Mouse (Mus musculus) limb, embryonic 11.5 days (tissue): ENCODE data around the gene Pcbp2. TPM values are rescaled to one million over a fixed set of nuclear protein-coding genes. Genes with fewer than 3 reads are reported as not detected.

Experiments used
- ATAC-seq: fragments of 200-750 bp; cut with Nextera tagmentation; 2 replicates; pipeline ENCODE4 v1.8.0; 2017; ENCODE audit warnings: low read depth; ENCODE audit not compliant: insufficient number of reproducible peaks, low FRiP score, low TSS enrichment
- DNase-seq: peaks from one replicate; pipeline ENCODE4 v3.0.0-alpha.2; 2015; ENCODE audit warnings: low spot score
- H3K27ac ChIP-seq: fragments of 300-500 bp; sonication (generic); replicated peaks from 2 replicates; pipeline ENCODE4 v1.5.1; 2014; ENCODE audit warnings: low read depth, mild to moderate bottlenecking, low read length
- H3K27me3 ChIP-seq: fragments of 300-500 bp; sonication (generic); 2 replicates; pipeline ENCODE4 v1.6.1; 2014; ENCODE audit warnings: mild to moderate bottlenecking, low read length, mixed read lengths; ENCODE audit not compliant: control insufficient read depth, insufficient read depth
- H3K36me3 ChIP-seq: fragments of 300-500 bp; sonication (generic); 2 replicates; pipeline ENCODE4 v1.6.1; 2014; ENCODE audit warnings: mild to moderate bottlenecking, low read length, moderate library complexity, mixed read lengths; ENCODE audit not compliant: control insufficient read depth, insufficient read depth
- H3K4me1 ChIP-seq: fragments of 300-500 bp; sonication (generic); 2 replicates; pipeline ENCODE4 v1.6.1; 2014; ENCODE audit warnings: low read length, mixed read lengths; ENCODE audit not compliant: control insufficient read depth, insufficient read depth
- H3K4me2 ChIP-seq: fragments of 300-500 bp; sonication (generic); 2 replicates; pipeline ENCODE4 v1.6.1; 2014; ENCODE audit warnings: low read depth, mild to moderate bottlenecking, moderate library complexity; ENCODE audit not compliant: severe bottlenecking
- H3K4me3 ChIP-seq: fragments of 300-500 bp; sonication (generic); 2 replicates; pipeline ENCODE4 v1.5.1; 2014; ENCODE audit warnings: low read depth, low read length
- H3K9ac ChIP-seq: fragments of 300-500 bp; sonication (generic); 2 replicates; pipeline ENCODE4 v1.6.1; 2014; ENCODE audit warnings: mild to moderate bottlenecking, low read length
- H3K9me3 ChIP-seq: fragments of 300-500 bp; sonication (generic); 2 replicates; pipeline ENCODE4 v1.6.1; 2016; ENCODE audit warnings: low read length; ENCODE audit not compliant: control insufficient read depth
- WGBS: fragments of 180-500 bp; shearing (Covaris S2); extraction: QIAGEN DNeasy Blood & Tissue Kit; methylation state at CpG from one replicate; pipeline ENCODE4 v1.1.7; 2014; 5-methylcytosine and 5-hydroxymethylcytosine counted together
- polyA plus RNA-seq: library from polyadenylated mRNA; unstranded; fragments of >200 nt; fragmentation: Nextera tagmentation; extraction: Ambion mirVana; gene quantifications from 2 replicates; pipeline ENCODE4 v1.2.1, GENCODE M21; 2014

Gene Pcbp2
- polyA plus RNA-seq, 1 experiment from 2014 or later: 287 TPM

GRCm38 (mm10) chr15:102458904-102459317 is 11.4 kb upstream of the Pcbp2 start, which contains the start of gene Prr13:
Prr13 (plus strand) TSS chr15:102459028.
- ATAC-seq: peak; percentile 71; the same call in 1 of the 2 replicates
- under 1% methylated on average over 19 of the region's 19 CpGs for WGBS
- H3K9ac ChIP-seq: peak within 1 kb of the TSS; percentile 24
- H3K9me3 ChIP-seq: no peaks in the 10 kb centered on the region
- peak within 1 kb of the TSS; percentile 42 for H3K4me3 ChIP-seq
- peak; percentile 89 for DNase-seq
- peak within 1 kb of the TSS; percentile 51 for H3K4me2 ChIP-seq
- no peaks in the 10 kb centered on the region for H3K36me3 ChIP-seq
- no peaks in the 10 kb centered on the region for H3K4me1 ChIP-seq
- H3K27me3 ChIP-seq: no peaks in the 10 kb centered on the region
- no peak within 1 kb of the TSS for H3K27ac ChIP-seq

DNA sequence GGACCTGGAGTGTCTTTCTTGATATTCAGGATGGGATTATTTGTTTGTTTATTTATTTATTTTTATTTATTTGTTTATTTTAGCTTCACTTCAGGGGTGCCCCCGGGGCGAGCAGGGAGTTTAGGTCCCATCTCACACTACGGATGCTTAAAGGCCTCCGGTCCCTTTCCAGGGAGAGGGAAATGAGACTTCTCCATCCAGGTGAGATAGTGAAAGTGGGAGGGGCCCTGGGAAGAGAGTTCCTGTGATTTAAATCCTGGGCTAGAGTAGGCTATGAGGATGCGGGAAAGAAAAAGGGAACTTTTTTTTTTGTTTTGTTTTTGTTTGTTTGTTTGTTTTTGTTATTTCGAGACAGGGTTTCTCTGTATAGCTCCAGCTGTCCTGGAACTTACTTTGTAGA is 11.0 kb upstream of the Pcbp2 start:
- Histone ChIP-seq H3K4me2 (peak overlapping the region; percentile 51), H3K36me3 (no peaks in the 10 kb centered on the region), H3K27me3 (no peaks in the 10 kb centered on the region), H3K9me3 (no peaks in the 10 kb centered on the region), H3K9ac (peak overlapping the region; percentile 24), H3K4me1 (no peaks in the 10 kb centered on the region), H3K27ac (no peak overlapping the region), H3K4me3 (peak overlapping the region; percentile 42)
- DNase-seq (no peak), ATAC-seq (no peak)
- WGBS: 39% methylated on average over 6 of the region's 6 CpGs

- Histone ChIP-seq H3K36me3 (no peaks in the 10 kb centered on the region), H3K27ac (no peak overlapping the region), H3K27me3 (no peaks in the 10 kb centered on the region), H3K4me3 (no peak overlapping the region), H3K9ac (no peak overlapping the region), H3K4me1 (no peaks in the 10 kb centered on the region), H3K4me2 (no peak overlapping the region), H3K9me3 (no peaks in the 10 kb centered on the region)
- WGBS: 72% methylated on average over 5 of the region's 5 CpGs
- ATAC-seq (no peak), DNase-seq (no peak)
Measured at GRCm38 (mm10) chr15:102459847-102460246, 10.5 kb upstream of the Pcbp2 start.

GRCm38 (mm10) chr15:102460409-102460808 is 9.9 kb upstream of the Pcbp2 start:
- Histone ChIP-seq H3K9me3 (no peaks in the 10 kb centered on the region), H3K4me2 (no peak overlapping the region), H3K36me3 (no peaks in the 10 kb centered on the region), H3K4me1 (no peaks in the 10 kb centered on the region), H3K4me3 (no peak overlapping the region), H3K9ac (no peak overlapping the region), H3K27ac (no peak overlapping the region), H3K27me3 (no peaks in the 10 kb centered on the region)
- no peak for ATAC-seq
- 86% methylated on average over 12 of the region's 12 CpGs for WGBS
- no peak for DNase-seq

DNA sequence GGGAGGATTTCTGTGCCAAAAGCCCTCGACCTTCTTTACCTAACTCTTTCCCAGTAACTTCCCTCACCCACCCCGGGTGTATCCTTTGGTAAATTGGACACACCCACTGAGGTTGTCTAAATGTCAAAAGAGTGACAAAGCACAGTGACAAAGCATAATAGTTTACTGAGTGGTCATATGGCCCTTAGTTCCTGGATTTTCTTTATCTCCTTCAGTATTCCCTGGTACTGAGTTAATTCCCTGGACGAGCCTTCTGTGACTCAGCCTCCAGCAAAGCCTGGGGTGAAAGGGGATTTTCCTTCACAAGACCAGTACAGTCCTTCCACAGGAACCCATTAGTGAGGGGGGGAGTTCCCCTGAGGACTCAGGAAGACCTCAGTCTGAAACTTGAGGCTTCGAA is 9.4 kb upstream of the Pcbp2 start:
- no peak overlapping the region for H3K27ac ChIP-seq
- no peaks in the 10 kb centered on the region for H3K27me3 ChIP-seq
- no peaks in the 10 kb centered on the region for H3K4me1 ChIP-seq
- no peaks in the 10 kb centered on the region for H3K9me3 ChIP-seq
- no peak overlapping the region for H3K4me3 ChIP-seq
- no peak for ATAC-seq
- no peak overlapping the region for H3K9ac ChIP-seq
- WGBS: 63% methylated on average over 4 of the region's 4 CpGs
- H3K4me2 ChIP-seq: no peak overlapping the region
- no peaks in the 10 kb centered on the region for H3K36me3 ChIP-seq
- DNase-seq: no peak

- Histone ChIP-seq H3K9ac (no peak overlapping the region), H3K27me3 (no peaks in the 10 kb centered on the region), H3K4me2 (no peak overlapping the region), H3K9me3 (no peaks in the 10 kb centered on the region), H3K36me3 (no peaks in the 10 kb centered on the region), H3K4me1 (no peaks in the 10 kb centered on the region), H3K4me3 (no peak overlapping the region), H3K27ac (no peak overlapping the region)
- DNase-seq (no peak), ATAC-seq (no peak)
- 84% methylated on average over 9 of the region's 9 CpGs for WGBS
Measured at GRCm38 (mm10) chr15:102461430-102462075, 8.8 kb upstream of the Pcbp2 start.

GRCm38 (mm10) chr15:102463666-102464065 is 6.7 kb upstream of the Pcbp2 start:
- Histone ChIP-seq H3K4me1 (no peaks in the 10 kb centered on the region), H3K36me3 (no peaks in the 10 kb centered on the region), H3K4me3 (no peak overlapping the region), H3K27ac (no peak overlapping the region), H3K9me3 (no peaks in the 10 kb centered on the region), H3K9ac (no peak overlapping the region), H3K4me2 (no peak overlapping the region), H3K27me3 (no peaks in the 10 kb centered on the region)
- ATAC-seq (no peak), DNase-seq (no peak)

DNA sequence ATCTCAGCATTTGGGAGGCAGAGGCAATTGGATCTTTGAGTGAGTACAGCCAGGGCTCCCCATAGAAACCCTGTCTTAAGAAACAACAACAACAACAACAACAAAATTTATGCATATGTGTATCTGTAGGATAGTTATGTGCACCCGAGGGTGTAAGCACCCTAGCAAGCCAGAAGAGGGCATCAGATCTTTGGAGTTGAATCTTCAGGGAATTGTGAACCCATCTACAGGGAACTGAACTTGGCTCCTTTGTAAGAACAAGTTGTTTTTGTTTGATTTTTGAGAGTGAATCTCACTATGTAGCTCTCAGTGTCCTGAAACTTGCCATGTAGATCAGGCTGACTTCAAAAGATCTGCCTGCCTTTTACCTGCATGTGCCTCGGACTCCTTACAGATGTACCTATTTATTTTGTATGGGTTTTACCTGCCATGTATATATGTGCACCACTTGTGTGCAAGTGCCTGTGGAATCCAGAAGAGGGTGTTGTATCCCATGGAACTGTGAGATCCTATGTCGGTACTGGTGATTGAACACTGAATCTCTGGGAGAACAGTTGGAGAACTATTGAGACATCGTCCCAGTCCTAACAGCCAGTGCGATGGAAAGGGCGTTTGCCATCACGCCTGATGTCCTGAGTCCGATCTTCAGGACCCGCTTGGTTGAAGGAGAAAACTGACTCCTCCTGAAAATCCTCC is 1.5 kb upstream of the Pcbp2 start:
- WGBS: 94% methylated on average over 9 of the region's 9 CpGs
- Histone ChIP-seq H3K4me3 (no peak overlapping the region), H3K4me2 (no peak overlapping the region), H3K36me3 (peaks cover 2% of the 10 kb centered on the region; the same call in 1 of the 2 replicates), H3K9me3 (no peaks in the 10 kb centered on the region), H3K4me1 (0 out of 2 replicates have a peak, but pooled peaks cover 3% of the 10 kb centered on the region), H3K27me3 (no peaks in the 10 kb centered on the region), H3K9ac (no peak overlapping the region), H3K27ac (no peak overlapping the region)
- no peak for DNase-seq
- ATAC-seq: no peak
